Mouse (Mus musculus): ENCODE results near the gene Efcab5.

GRCm38 (mm10) chr11:77188868-77189267 is at the start of gene Efcab5:
- no peak for TF ChIP-seq CTCF (IDR thresholded peaks at IDR 0.05; ENCODE audit: low read depth, low read length)
- TF ChIP-seq POLR2A (IDR thresholded peaks at IDR 0.05; ENCODE audit: borderline replicate concordance, low read depth, low read length), result no peak
